Mouse (Mus musculus) liver, embryonic 16.5 days (tissue): ENCODE measurements around the gene Atxn2. TPM values are rescaled to one million over a fixed set of nuclear protein-coding genes. Genes with fewer than 3 reads are reported as not detected.
"Not testable (repeated sequence)": the region's sequence is repeated elsewhere in the genome, so short reads cannot be mapped to it uniquely, and the experiment has no call there.

ENCODE experiments used
- ATAC-seq: fragments of 200-750 bp; cut with Nextera tagmentation; 2 replicates; pipeline ENCODE4 v1.8.0; 2017; ENCODE audit warnings: low read depth, mild to moderate bottlenecking, moderate number of reproducible peaks, moderate library complexity
- H3K27ac ChIP-seq: fragments of 300-500 bp; sonication (generic); 2 replicates; pipeline ENCODE4 v1.5.1; 2014; ENCODE audit warnings: mild to moderate bottlenecking, low read length
- H3K27me3 ChIP-seq: fragments of 300-500 bp; sonication (generic); 2 replicates; pipeline ENCODE4 v1.6.1; 2014; ENCODE audit warnings: low read depth, low read length, mixed read lengths; ENCODE audit not compliant: control insufficient read depth, insufficient read depth
- H3K36me3 ChIP-seq: fragments of 300-500 bp; sonication (generic); 2 replicates; pipeline ENCODE4 v1.6.1; 2014; ENCODE audit warnings: mild to moderate bottlenecking; ENCODE audit not compliant: control insufficient read depth, insufficient read depth
- H3K4me1 ChIP-seq: fragments of 300-500 bp; sonication (generic); 2 replicates; pipeline ENCODE4 v1.6.1; 2014; ENCODE audit warnings: low read depth, low read length, mixed read lengths; ENCODE audit not compliant: control insufficient read depth
- H3K4me2 ChIP-seq: fragments of 300-500 bp; sonication (generic); 2 replicates; pipeline ENCODE4 v1.6.1; 2014; ENCODE audit warnings: low read depth, low read length, mixed read lengths
- H3K4me3 ChIP-seq: fragments of 300-500 bp; sonication (generic); 2 replicates; pipeline ENCODE4 v1.5.1; 2014; ENCODE audit warnings: low read depth, mild to moderate bottlenecking, low read length
- H3K9ac ChIP-seq: fragments of 300-500 bp; sonication (generic); 2 replicates; pipeline ENCODE4 v1.6.1; 2014; ENCODE audit warnings: low read depth, low read length
- H3K9me3 ChIP-seq: fragments of 300-500 bp; sonication (generic); replicated peaks from 2 replicates; pipeline ENCODE4 v1.6.1; 2016; ENCODE audit warnings: low read length; ENCODE audit not compliant: control insufficient read depth
- WGBS: fragments of 180-500 bp; shearing (Covaris S2); extraction: QIAGEN DNeasy Blood & Tissue Kit; methylation state at CpG from one replicate; pipeline ENCODE4 v1.1.7; 2014; ENCODE audit not compliant: insufficient replicate concordance; 5-methylcytosine and 5-hydroxymethylcytosine counted together
- polyA plus RNA-seq: library from polyadenylated mRNA; unstranded; fragments of >200 nt; fragmentation: Nextera tagmentation; extraction: Ambion mirVana; gene quantifications from 2 replicates; pipeline ENCODE4 v1.2.1, GENCODE M21; 2015

The Atxn2 gene
- polyA plus RNA-seq, 1 experiment from 2014 or later, result 14.6 TPM

GRCm38 (mm10) chr5:121685495-121685894 is 25.6 kb upstream of the Atxn2 start:
- H3K27ac ChIP-seq, result peak overlapping the region; percentile 58
- H3K27me3 ChIP-seq, result no peaks in the 10 kb centered on the region
- H3K9ac ChIP-seq, result no peak overlapping the region
- no peak; the same call in 1 of the 2 replicates for ATAC-seq
- no peak overlapping the region for H3K4me2 ChIP-seq
- WGBS, result 82% methylated on average over 6 of the region's 6 CpGs
- peaks cover 42% of the 10 kb centered on the region for H3K36me3 ChIP-seq
- no peaks in the 10 kb centered on the region; the same call in 1 of the 2 replicates for H3K4me1 ChIP-seq
- H3K4me3 ChIP-seq, result no peak overlapping the region
- H3K9me3 ChIP-seq, result no peaks in the 10 kb centered on the region

GRCm38 (mm10) chr5:121686113-121686898 is 24.8 kb upstream of the Atxn2 start:
- Histone ChIP-seq H3K27me3 (no peaks in the 10 kb centered on the region), H3K9me3 (no peaks in the 10 kb centered on the region), H3K4me3 (no peak overlapping the region), H3K36me3 (peaks cover 35% of the 10 kb centered on the region), H3K9ac (no peak overlapping the region; the same call in 1 of the 2 replicates), H3K4me1 (no peaks in the 10 kb centered on the region; the same call in 1 of the 2 replicates), H3K27ac (peak overlapping the region; percentile 58), H3K4me2 (no peak overlapping the region)
- WGBS, result 68% methylated on average over 15 of the region's 15 CpGs
- ATAC-seq, result 0 out of 2 replicates have a peak, but pooled peaks have one; percentile 20

- H3K4me2 ChIP-seq, result no peak overlapping the region
- H3K9me3 ChIP-seq, result no peaks in the 10 kb centered on the region
- peak; percentile 80 for ATAC-seq
- WGBS, result 60% methylated on average over 7 of the region's 7 CpGs
- no peaks in the 10 kb centered on the region; the same call in 1 of the 2 replicates for H3K4me1 ChIP-seq
- no peak overlapping the region for H3K9ac ChIP-seq
- H3K27me3 ChIP-seq, result no peaks in the 10 kb centered on the region
- peaks cover 11% of the 10 kb centered on the region for H3K36me3 ChIP-seq
- no peak overlapping the region for H3K4me3 ChIP-seq
- peak overlapping the region; percentile 80 for H3K27ac ChIP-seq
Measured at GRCm38 (mm10) chr5:121690482-121691211, 20.5 kb upstream of the Atxn2 start.

GRCm38 (mm10) chr5:121691436-121691835 is 19.7 kb upstream of the Atxn2 start:
- H3K4me2 ChIP-seq, H3K9ac ChIP-seq, H3K9me3 ChIP-seq, H3K27me3 ChIP-seq, H3K4me3 ChIP-seq, ATAC-seq, H3K36me3 ChIP-seq, H3K4me1 ChIP-seq: not testable (repeated sequence)
- peak overlapping the region; percentile 5; the same call in 1 of the 2 replicates for H3K27ac ChIP-seq
- 74% methylated on average over 7 of the region's 7 CpGs for WGBS

- ATAC-seq, result no peak
- no peaks in the 10 kb centered on the region for H3K27me3 ChIP-seq
- no peaks in the 10 kb centered on the region for H3K9me3 ChIP-seq
- H3K4me3 ChIP-seq, result no peak overlapping the region
- 78% methylated on average over 4 of the region's 4 CpGs for WGBS
- no peak overlapping the region for H3K9ac ChIP-seq
- no peak overlapping the region for H3K4me2 ChIP-seq
- H3K27ac ChIP-seq, result no peak overlapping the region
- no peaks in the 10 kb centered on the region for H3K36me3 ChIP-seq
- H3K4me1 ChIP-seq, result no peaks in the 10 kb centered on the region
Measured at GRCm38 (mm10) chr5:121692897-121693296, 18.2 kb upstream of the Atxn2 start.

GRCm38 (mm10) chr5:121696761-121697160 is 14.4 kb upstream of the Atxn2 start:
- H3K9me3 ChIP-seq, result no peaks in the 10 kb centered on the region
- no peaks in the 10 kb centered on the region for H3K27me3 ChIP-seq
- H3K36me3 ChIP-seq, result no peaks in the 10 kb centered on the region
- 73% methylated on average over 6 of the region's 6 CpGs for WGBS
- no peak overlapping the region for H3K4me2 ChIP-seq
- peaks cover 18% of the 10 kb centered on the region for H3K4me1 ChIP-seq
- ATAC-seq, result no peak
- no peak overlapping the region for H3K27ac ChIP-seq
- no peak overlapping the region for H3K4me3 ChIP-seq
- H3K9ac ChIP-seq, result no peak overlapping the region

- H3K36me3 ChIP-seq, result no peaks in the 10 kb centered on the region
- ATAC-seq, result peak; percentile 68
- no peak overlapping the region for H3K4me3 ChIP-seq
- WGBS, result 47% methylated on average over 5 of the region's 5 CpGs
- H3K27me3 ChIP-seq, result no peaks in the 10 kb centered on the region
- H3K4me2 ChIP-seq, result no peak overlapping the region
- peak overlapping the region; percentile 41; the same call in 1 of the 2 replicates for H3K9ac ChIP-seq
- H3K9me3 ChIP-seq, result no peaks in the 10 kb centered on the region
- H3K27ac ChIP-seq, result peak overlapping the region; percentile 91
- H3K4me1 ChIP-seq, result peaks cover 34% of the 10 kb centered on the region
Measured at GRCm38 (mm10) chr5:121699891-121700290, 11.2 kb upstream of the Atxn2 start.

- ATAC-seq, result no peak
- Histone ChIP-seq H3K9ac (peak overlapping the region; percentile 41), H3K4me3 (no peak overlapping the region), H3K36me3 (no peaks in the 10 kb centered on the region), H3K9me3 (no peaks in the 10 kb centered on the region), H3K27ac (peak overlapping the region; percentile 91), H3K27me3 (no peaks in the 10 kb centered on the region), H3K4me1 (peaks cover 38% of the 10 kb centered on the region), H3K4me2 (no peak overlapping the region)
- WGBS, result 49% methylated on average over 11 of the region's 11 CpGs
Measured at GRCm38 (mm10) chr5:121700496-121700895, 10.6 kb upstream of the Atxn2 start.
